Mouse (Mus musculus) midbrain, postnatal 0 days (tissue): ENCODE results near the gene Rbp7. TPM values are rescaled to one million over a fixed set of nuclear protein-coding genes. Genes with fewer than 3 reads are reported as not detected.

Source experiments
- ATAC-seq: fragments of 200-750 bp; cut with Nextera tagmentation; 2 replicates; pipeline ENCODE4 v1.8.0; 2017; ENCODE audit warnings: moderate number of reproducible peaks, mild to moderate bottlenecking, moderate TSS enrichment, moderate library complexity; ENCODE audit not compliant: low FRiP score
- DNase-seq: peaks from one replicate; pipeline ENCODE4 v3.0.0-alpha.2; 2015; ENCODE audit warnings: low spot score
- H3K27ac ChIP-seq: fragments of 300-500 bp; sonication (generic); 2 replicates; pipeline ENCODE4 v1.5.1; 2014; ENCODE audit warnings: low read depth, mild to moderate bottlenecking, low read length, mixed read lengths
- H3K27me3 ChIP-seq: fragments of 300-500 bp; sonication (generic); 2 replicates; pipeline ENCODE4 v1.6.1; 2014; ENCODE audit warnings: low read length, control low read depth, mixed read lengths; ENCODE audit not compliant: insufficient read depth
- H3K36me3 ChIP-seq: fragments of 300-500 bp; sonication (generic); 2 replicates; pipeline ENCODE4 v1.6.1; 2014; ENCODE audit warnings: low read length, control low read depth, mixed read lengths; ENCODE audit not compliant: insufficient read depth
- H3K4me1 ChIP-seq: fragments of 300-500 bp; sonication (generic); 2 replicates; pipeline ENCODE4 v1.6.1; 2014; ENCODE audit warnings: mild to moderate bottlenecking, control low read depth, antibody characterized with exemption, low read length, mixed read lengths; ENCODE audit not compliant: insufficient read depth
- H3K4me2 ChIP-seq: fragments of 300-500 bp; sonication (generic); 2 replicates; pipeline ENCODE4 v1.6.1; 2014; ENCODE audit warnings: low read depth, mild to moderate bottlenecking, low read length, mixed read lengths; ENCODE audit not compliant: poor library complexity, severe bottlenecking
- H3K4me3 ChIP-seq: fragments of 300-500 bp; sonication (generic); 2 replicates; pipeline ENCODE4 v1.5.1; 2014; ENCODE audit warnings: low read depth, mild to moderate bottlenecking, low read length, moderate library complexity
- H3K9ac ChIP-seq: fragments of 300-500 bp; sonication (generic); replicated peaks from 2 replicates; pipeline ENCODE4 v1.6.1; 2014; ENCODE audit warnings: mild to moderate bottlenecking, low read length, moderate library complexity, mixed read lengths; ENCODE audit not compliant: poor library complexity, severe bottlenecking
- H3K9me3 ChIP-seq: fragments of 300-500 bp; sonication (generic); 2 replicates; pipeline ENCODE4 v1.6.1; 2016; ENCODE audit warnings: low read length, control low read depth
- CTCF ChIP-seq: IDR thresholded peaks from 2 replicates; pipeline ENCODE4 v1.5.1; 2016; ENCODE audit warnings: antibody characterized with exemption, mild to moderate bottlenecking
- WGBS: fragments of 180-500 bp; shearing (Covaris S2); extraction: QIAGEN DNeasy Blood & Tissue Kit; methylation state at CpG from one replicate; pipeline ENCODE4 v1.1.7; 2014; 5-methylcytosine and 5-hydroxymethylcytosine counted together
- polyA plus RNA-seq: library from polyadenylated mRNA; unstranded; fragments of >200 nt; fragmentation: Nextera tagmentation; extraction: Ambion mirVana; gene quantifications from 2 replicates; pipeline ENCODE4 v1.2.1, GENCODE M21; 2015
- total RNA-seq: library from RNA; depleted of rRNA; stranded (reverse); fragments of >200 nt; gene quantifications from 2 replicates; pipeline ENCODE4 v1.2.3, GENCODE M21; 2014; rRNA removed

The Rbp7 gene
- total and polyA plus RNA-seq, 2 experiments from 2014 or later: 0.44 TPM; not detected in 1

DNA sequence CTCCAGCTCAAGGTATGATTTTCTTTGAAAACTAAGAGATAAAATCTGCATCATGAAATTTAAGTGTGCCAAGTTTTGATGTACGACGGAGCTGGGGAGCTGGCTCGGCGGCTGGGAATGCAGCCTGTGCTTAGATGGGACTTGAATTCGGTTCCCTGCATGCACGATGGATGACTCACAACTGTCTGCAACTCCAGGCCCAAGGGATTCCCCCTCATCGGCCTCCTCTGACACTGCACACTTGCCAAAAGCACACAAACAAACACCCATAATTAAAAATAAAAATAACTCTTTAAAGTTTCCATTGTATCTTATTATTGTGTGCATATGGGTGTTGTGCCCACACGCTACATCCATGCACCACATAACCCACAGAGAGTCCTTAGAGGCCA, 53.2 kb downstream of the Rbp7 start:
- no peak for ATAC-seq

DNA sequence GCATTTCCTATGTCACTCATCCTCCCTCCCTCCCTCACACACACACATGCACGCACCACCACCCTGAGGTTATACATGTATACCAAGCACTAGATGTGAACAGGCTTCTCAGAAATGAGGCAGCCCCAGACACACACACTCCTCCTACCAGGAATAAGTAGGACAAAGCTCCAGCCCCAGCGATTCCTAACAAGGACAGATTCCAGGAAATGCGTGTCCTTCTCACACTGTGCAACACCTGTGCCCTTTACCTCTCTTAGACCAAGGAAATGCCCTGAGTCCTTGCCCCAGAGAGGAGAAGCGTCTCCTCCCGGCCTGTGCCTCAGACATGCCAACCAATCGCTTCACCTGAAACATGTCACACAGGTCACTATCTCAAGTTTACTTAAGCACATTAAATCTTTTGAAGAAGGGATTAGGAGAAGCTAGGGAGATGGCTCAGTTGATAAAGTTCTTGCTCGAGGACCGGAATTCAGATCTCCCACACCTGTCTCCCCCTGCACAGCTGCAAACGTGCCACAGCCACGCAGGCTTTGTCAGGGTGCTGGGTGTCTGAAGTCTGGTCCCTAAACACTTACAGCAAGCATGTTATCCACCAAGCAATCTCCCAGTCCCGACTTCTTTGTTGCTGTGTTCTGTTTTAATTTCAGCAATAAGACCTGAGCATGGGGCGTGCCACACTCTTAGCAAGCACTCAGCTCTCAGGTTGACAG, 53.7 kb downstream of the Rbp7 start:
- Histone ChIP-seq H3K4me2 (no peak overlapping the region), H3K4me1 (peaks cover 4% of the 10 kb centered on the region; the same call in 1 of the 2 replicates), H3K27me3 (no peaks in the 10 kb centered on the region), H3K27ac (no peak overlapping the region), H3K4me3 (no peak overlapping the region), H3K9me3 (no peaks in the 10 kb centered on the region), H3K36me3 (peaks cover 11% of the 10 kb centered on the region), H3K9ac (no peak overlapping the region)
- 75% methylated on average over 12 of the region's 12 CpGs for WGBS
- no peak for TF ChIP-seq CTCF
- DNase-seq (no peak), ATAC-seq (no peak)

More for the DNA sequence above, 53.2 kb downstream of the Rbp7 start:
- WGBS: 83% methylated on average over 8 of the region's 8 CpGs
- no peak overlapping the region for H3K4me2 ChIP-seq
- H3K4me1 ChIP-seq: peaks cover 4% of the 10 kb centered on the region; the same call in 1 of the 2 replicates
- TF ChIP-seq CTCF: no peak
- no peaks in the 10 kb centered on the region for H3K27me3 ChIP-seq
- H3K36me3 ChIP-seq: peaks cover 11% of the 10 kb centered on the region
- H3K9me3 ChIP-seq: no peaks in the 10 kb centered on the region
- H3K9ac ChIP-seq: no peak overlapping the region
- no peak overlapping the region for H3K27ac ChIP-seq
- no peak for DNase-seq
- H3K4me3 ChIP-seq: no peak overlapping the region

Other genes starting within 250 kb of the Rbp7 start
- gene Kif1b, start 147.3 kb downstream of the Rbp7 start, total RNA-seq: 308 and 425 TPM in 2 replicates
- 183 and 215 TPM in 2 replicates for gene Kif1b, start 147.3 kb downstream of the Rbp7 start, polyA plus RNA-seq
- gene Ube4b, start 28.2 kb downstream of the Rbp7 start, total RNA-seq: 94.4 and 113 TPM in 2 replicates
- 46.2 and 51.9 TPM in 2 replicates for gene Ube4b, start 28.2 kb downstream of the Rbp7 start, polyA plus RNA-seq
- gene Tmem274, start 22.4 kb upstream of the Rbp7 start, total RNA-seq: not detected in 2 replicates
- gene Tmem274, start 22.4 kb upstream of the Rbp7 start, polyA plus RNA-seq: not detected in 2 replicates
- 2.9 and 6.3 TPM in 2 replicates for gene Nmnat1, start 30.2 kb upstream of the Rbp7 start, total RNA-seq
- gene Nmnat1, start 30.2 kb upstream of the Rbp7 start, polyA plus RNA-seq: 4.1 and 4.3 TPM in 2 replicates
- 44.3 and 54.7 TPM in 2 replicates for gene Lzic, start 30.3 kb upstream of the Rbp7 start, total RNA-seq
- gene Lzic, start 30.3 kb upstream of the Rbp7 start, polyA plus RNA-seq: 34.4 and 39.3 TPM in 2 replicates
- gene Ctnnbip1, start 63.3 kb upstream of the Rbp7 start, total RNA-seq: 105 and 109 TPM in 2 replicates
- gene Ctnnbip1, start 63.3 kb upstream of the Rbp7 start, polyA plus RNA-seq: 116 and 117 TPM in 2 replicates
- 552 and 565 TPM in 2 replicates for gene Clstn1, start 131.5 kb upstream of the Rbp7 start, total RNA-seq
- 196 and 209 TPM in 2 replicates for gene Clstn1, start 131.5 kb upstream of the Rbp7 start, polyA plus RNA-seq
- 15.9 and 18.5 TPM in 2 replicates for gene Pik3cd, start 247.6 kb upstream of the Rbp7 start, total RNA-seq
- gene Pik3cd, start 247.6 kb upstream of the Rbp7 start, polyA plus RNA-seq: 9.7 and 10.4 TPM in 2 replicates